Mouse (Mus musculus) erythroblast, embryonic 14.5 days (primary cell): ENCODE results near the gene Treml1.

ENCODE experiments used
- GATA1 ChIP-seq: IDR thresholded peaks from 2 replicates; pipeline ENCODE4 v1.6.1; 2012; ENCODE audit warnings: low read length, inconsistent platforms, mixed read lengths
- TAL1 ChIP-seq: IDR thresholded peaks from 3 replicates; pipeline ENCODE4 v1.6.1; 2012; ENCODE audit warnings: low read length, inconsistent platforms, mixed read lengths

GRCm38 (mm10) chr17:48372987-48373386, 13.3 kb downstream of the Treml1 start:
- TF ChIP-seq GATA1 (no peak), TAL1 (no peak)
